Comparison of ENCODE assay signal across 19 mouse cellular contexts in genomic region chrX:13478298-13478697, GRCm38 (mm10). TPM values are rescaled to one million over a fixed set of nuclear protein-coding genes. Genes with fewer than 3 reads are reported as not detected.
"Had no signal": no experiment of that assay in that cellular context is flagged by ENCODE, and none has a peak within 500 bp of the region (broad histone marks: within the 10 kb centered on the region; RNA-seq: fewer than 3 reads in every experiment).

No protein-coding gene starts in this region.

- H3K27ac ChIP-seq: layer of hippocampus, adult 2 months; limb, embryonic 13.5 days; liver, embryonic 14.5 days; macrophage; neural tube, embryonic 15.5 days had no signal

- H3K27me3 ChIP-seq: neural tube, embryonic 15.5 days had no signal

- H3K4me2 ChIP-seq: limb, embryonic 13.5 days; lung, embryonic 14.5 days; midbrain, embryonic 11.5 days; neural tube, embryonic 15.5 days had no signal

- H3K36me3 ChIP-seq: limb, embryonic 13.5 days; neural tube, embryonic 15.5 days had no signal

- H3K4me1 ChIP-seq: limb, embryonic 13.5 days; neural tube, embryonic 15.5 days had no signal

- H3K9ac ChIP-seq: limb, embryonic 13.5 days; liver, embryonic 14.5 days; lung, embryonic 14.5 days; neural tube, embryonic 15.5 days had no signal

- ATAC-seq: midbrain, embryonic 16.5 days had no signal

- H3K4me3 ChIP-seq: layer of hippocampus, adult 2 months; limb, embryonic 13.5 days; megakaryocyte, embryonic 14.5 days; neural tube, embryonic 15.5 days had no signal

- H3K9me3 ChIP-seq: limb, embryonic 13.5 days; neural tube, embryonic 15.5 days had no signal

- DNase-seq: kidney, adult 18-20 months; kidney, postnatal 10 days; kidney, postnatal 4 days; left cerebral cortex, postnatal 4 days; lung, embryonic 14.5 days; right cerebral cortex, adult 18-20 months; right cerebral cortex, postnatal 25 days; thymus, adult 18-20 months; thymus, postnatal 14 days had no signal

RNA-seq across cellular contexts. Expression of gene Nyx, which starts 12.4 kb away (rescaled TPM):
- polyA plus RNA-seq: kidney, embryonic 14.5 days; macrophage; neural tube, embryonic 11.5 days had no signal
